Mouse (Mus musculus) embryonic facial prominence, embryonic 15.5 days (tissue): ENCODE data around the gene Pxmp4. TPM values are rescaled to one million over a fixed set of nuclear protein-coding genes. Genes with fewer than 3 reads are reported as not detected.

Experiments used
- ATAC-seq: fragments of 200-750 bp; cut with Nextera tagmentation; 2 replicates; pipeline ENCODE4 v1.8.0; 2017; ENCODE audit warnings: low read depth, moderate TSS enrichment; ENCODE audit not compliant: insufficient number of reproducible peaks, low FRiP score, low TSS enrichment
- H3K27ac ChIP-seq: fragments of 300-500 bp; sonication (generic); replicated peaks from 2 replicates; pipeline ENCODE4 v1.5.1; 2015; ENCODE audit warnings: mild to moderate bottlenecking, inconsistent platforms
- H3K27me3 ChIP-seq: fragments of 300-500 bp; sonication (generic); 2 replicates; pipeline ENCODE4 v1.6.1; 2015; ENCODE audit warnings: inconsistent platforms
- H3K36me3 ChIP-seq: fragments of 300-500 bp; sonication (generic); 2 replicates; pipeline ENCODE4 v1.6.1; 2015; ENCODE audit warnings: mild to moderate bottlenecking, inconsistent platforms
- H3K4me1 ChIP-seq: fragments of 300-500 bp; sonication (generic); 2 replicates; pipeline ENCODE4 v1.6.1; 2015; ENCODE audit warnings: inconsistent platforms
- H3K4me2 ChIP-seq: fragments of 300-500 bp; sonication (generic); replicated peaks from 2 replicates; pipeline ENCODE4 v1.6.1; 2015; ENCODE audit warnings: mild to moderate bottlenecking, inconsistent platforms
- H3K4me3 ChIP-seq: fragments of 300-500 bp; sonication (generic); replicated peaks from 2 replicates; pipeline ENCODE4 v1.5.1; 2015; ENCODE audit warnings: mild to moderate bottlenecking, inconsistent platforms
- H3K9ac ChIP-seq: fragments of 300-500 bp; sonication (generic); 2 replicates; pipeline ENCODE4 v1.6.1; 2015; ENCODE audit warnings: inconsistent platforms
- H3K9me3 ChIP-seq: fragments of 300-500 bp; sonication (generic); replicated peaks from 2 replicates; pipeline ENCODE4 v1.6.1; 2016; ENCODE audit warnings: inconsistent platforms
- WGBS: fragments of 180-500 bp; shearing (Covaris S2); methylation state at CpG from one replicate; pipeline ENCODE4 v1.1.7; 2015; 5-methylcytosine and 5-hydroxymethylcytosine counted together
- polyA plus RNA-seq: library from polyadenylated mRNA; unstranded; fragments of >200 nt; fragmentation: Nextera tagmentation; extraction: Ambion mirVana; gene quantifications from 2 replicates; pipeline ENCODE4 v1.2.1, GENCODE M21; 2015

Pxmp4 gene
- polyA plus RNA-seq, 1 experiment from 2014 or later, result 33.1 TPM

DNA sequence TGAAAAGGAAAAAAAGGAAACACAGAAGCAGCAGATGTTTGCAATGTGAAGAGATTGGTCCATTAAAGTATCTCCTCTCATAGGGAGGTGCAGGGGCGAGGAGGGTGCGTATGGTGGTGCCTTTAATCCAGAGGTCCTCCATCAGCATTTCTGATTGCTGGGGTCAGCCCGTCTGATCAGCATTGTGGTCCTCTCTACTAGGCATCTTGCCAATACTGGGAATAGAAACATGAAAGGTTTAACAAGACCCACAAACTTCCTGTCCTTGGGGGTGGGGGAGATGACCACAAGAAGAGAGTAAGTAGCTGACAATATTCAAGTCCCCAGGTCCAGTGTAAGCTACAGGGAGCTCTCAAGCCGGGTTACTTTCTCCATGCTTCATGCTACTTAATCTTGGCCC is 32.8 kb downstream of the Pxmp4 start:
- Histone ChIP-seq H3K4me1 (peaks cover 51% of the 10 kb centered on the region), H3K4me3 (peak overlapping the region; percentile 77), H3K9ac (no peak overlapping the region), H3K27ac (peak overlapping the region; percentile 70; the same call in 1 of the 2 replicates), H3K36me3 (no peaks in the 10 kb centered on the region), H3K4me2 (peak overlapping the region; percentile 77; the same call in 1 of the 2 replicates), H3K27me3 (no peaks in the 10 kb centered on the region), H3K9me3 (no peaks in the 10 kb centered on the region)
- no peak for ATAC-seq
- 66% methylated on average over 4 of the region's 4 CpGs for WGBS

DNA sequence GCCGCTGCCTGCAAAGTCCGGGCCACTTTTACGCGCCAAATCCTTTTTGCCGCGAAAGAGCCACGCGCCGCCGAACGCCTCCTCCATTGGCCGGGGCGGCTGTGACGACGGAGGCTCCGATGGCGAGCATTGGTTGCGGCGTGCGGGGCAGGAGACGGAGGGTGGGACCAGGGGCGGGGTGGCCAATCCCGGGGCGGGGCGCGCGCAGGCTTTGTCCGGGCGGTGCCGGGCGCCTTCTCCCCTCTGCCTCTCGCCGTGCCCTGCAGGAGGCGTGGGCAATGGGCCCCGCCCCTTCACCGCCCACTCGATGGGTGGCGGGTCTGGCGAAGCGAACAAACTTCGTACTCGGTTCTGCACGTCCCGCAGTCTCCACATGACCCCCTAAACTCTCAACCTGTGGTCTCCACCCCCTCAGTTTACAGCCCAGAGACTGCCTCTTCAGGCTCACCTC is 33.6 kb downstream of the Pxmp4 start, which contains the start of gene E2f1:
Gene E2f1, minus strand, starts transcription at position 57 of the 451 bp plus-strand sequence.
- Histone ChIP-seq H3K4me3 (peak within 1 kb of the TSS; percentile 77), H3K27me3 (no peaks in the 10 kb centered on the region), H3K9ac (peak within 1 kb of the TSS; percentile 44), H3K4me2 (peak within 1 kb of the TSS; percentile 77), H3K9me3 (no peaks in the 10 kb centered on the region), H3K27ac (peak within 1 kb of the TSS; percentile 85), H3K4me1 (peaks cover 51% of the 10 kb centered on the region), H3K36me3 (no peaks in the 10 kb centered on the region)
- WGBS, result under 1% methylated on average over 42 of the region's 44 CpGs
- ATAC-seq, result peak; percentile 97

DNA sequence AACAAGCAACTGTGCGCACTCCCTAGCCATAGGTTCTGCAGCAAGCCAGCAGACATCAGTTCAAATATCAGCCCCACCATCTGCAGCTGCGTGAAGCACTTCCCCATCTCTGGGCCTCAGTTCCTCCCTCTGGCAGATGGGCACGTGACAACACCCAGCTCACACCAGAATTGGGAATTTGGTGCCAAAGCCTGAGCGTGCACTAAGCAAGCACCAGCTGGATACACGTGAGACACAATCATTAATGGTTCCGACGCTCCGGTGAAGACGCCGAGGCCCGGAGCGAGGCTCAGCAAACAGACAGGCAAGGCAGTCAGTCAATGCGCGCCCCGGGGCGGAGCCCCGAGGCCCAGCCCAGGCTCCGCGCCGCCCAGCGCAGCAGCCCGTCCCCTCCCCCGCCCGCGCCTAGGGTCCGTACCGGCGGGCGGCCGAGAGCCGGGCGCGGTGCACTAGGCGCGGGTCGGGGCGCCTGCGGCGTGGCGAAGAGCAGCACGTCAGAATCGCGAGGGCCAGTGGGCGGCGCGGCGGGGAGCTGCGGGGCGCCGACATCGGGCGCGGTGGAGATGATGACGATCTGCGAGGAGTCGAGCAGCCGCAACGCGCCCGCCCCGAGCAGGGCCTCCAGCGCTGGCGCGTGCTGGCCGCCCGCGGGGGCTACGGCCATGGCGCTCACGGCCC is 34.3 kb downstream of the Pxmp4 start:
- Histone ChIP-seq H3K9me3 (no peaks in the 10 kb centered on the region), H3K4me1 (peaks cover 52% of the 10 kb centered on the region), H3K27ac (peak overlapping the region; percentile 85), H3K27me3 (no peaks in the 10 kb centered on the region), H3K4me3 (peak overlapping the region; percentile 77), H3K36me3 (no peaks in the 10 kb centered on the region), H3K4me2 (peak overlapping the region; percentile 77), H3K9ac (peak overlapping the region; percentile 44)
- under 1% methylated on average over 63 of the region's 70 CpGs for WGBS
- peak; percentile 82 for ATAC-seq

DNA sequence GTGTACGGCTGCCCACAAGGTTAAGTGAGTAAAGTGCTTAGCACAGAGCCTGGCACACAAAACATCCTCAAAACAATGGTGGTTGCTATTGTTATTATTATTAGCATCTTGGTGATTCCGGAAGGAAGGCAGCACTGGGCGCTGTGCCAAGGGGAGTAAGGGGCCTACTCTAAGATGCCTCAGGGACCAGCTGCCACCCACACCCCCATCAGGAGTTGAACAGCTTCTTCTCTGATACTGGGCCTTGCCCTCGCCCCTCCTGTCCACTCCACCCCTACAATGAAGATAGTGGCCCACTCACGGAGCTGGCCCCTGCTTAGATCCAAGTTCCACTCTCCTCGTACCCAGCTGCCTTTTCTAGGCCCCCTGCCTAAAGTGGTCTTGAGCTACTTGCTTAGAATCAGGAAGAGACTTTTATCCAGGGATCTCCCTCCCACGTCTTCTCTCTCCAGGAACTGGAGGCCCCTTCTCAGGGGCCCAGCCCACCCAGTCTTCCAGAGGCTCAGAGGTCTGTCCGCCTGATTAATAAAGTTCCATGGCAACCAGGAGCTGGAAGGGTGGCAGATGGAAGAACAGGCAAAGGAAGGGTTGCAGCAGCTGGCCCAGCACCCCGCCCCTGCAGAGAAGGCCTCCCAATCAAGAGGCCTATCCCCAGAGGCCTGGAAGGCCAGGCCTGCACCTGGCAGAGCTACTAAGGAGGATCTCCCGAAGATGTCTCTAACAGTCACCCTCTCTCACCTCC is 35.0 kb downstream of the Pxmp4 start:
- Histone ChIP-seq H3K27me3 (no peaks in the 10 kb centered on the region), H3K4me3 (peak overlapping the region; percentile 77), H3K27ac (peak overlapping the region; percentile 85), H3K4me1 (peaks cover 56% of the 10 kb centered on the region), H3K36me3 (0 out of 2 replicates have a peak, but pooled peaks cover 6% of the 10 kb centered on the region), H3K4me2 (peak overlapping the region; percentile 77), H3K9ac (peak overlapping the region; percentile 44), H3K9me3 (no peaks in the 10 kb centered on the region)
- WGBS, result 13% methylated on average over 10 of the region's 10 CpGs
- ATAC-seq, result no peak

DNA sequence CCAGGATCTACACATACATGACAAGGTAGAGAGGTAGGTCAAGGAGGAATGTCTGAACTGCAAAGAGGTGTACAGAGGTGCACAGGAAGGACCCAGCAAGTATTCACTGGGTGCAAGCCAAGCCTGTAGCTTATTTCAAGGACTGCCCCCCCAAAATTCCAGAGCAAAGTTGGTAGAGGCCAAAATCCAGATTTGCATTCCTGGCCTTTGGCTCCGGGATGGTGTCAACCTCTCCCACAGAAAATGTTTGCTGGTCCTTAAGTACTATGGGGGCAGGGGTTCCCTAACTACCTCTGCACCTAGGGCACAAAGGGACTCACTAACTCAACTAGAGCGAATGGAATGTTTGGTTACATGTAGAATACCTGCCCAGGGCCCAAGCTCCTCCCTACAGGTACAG is 35.7 kb downstream of the Pxmp4 start:
- Histone ChIP-seq H3K4me1 (peaks cover 56% of the 10 kb centered on the region), H3K9ac (no peak overlapping the region)

DNA sequence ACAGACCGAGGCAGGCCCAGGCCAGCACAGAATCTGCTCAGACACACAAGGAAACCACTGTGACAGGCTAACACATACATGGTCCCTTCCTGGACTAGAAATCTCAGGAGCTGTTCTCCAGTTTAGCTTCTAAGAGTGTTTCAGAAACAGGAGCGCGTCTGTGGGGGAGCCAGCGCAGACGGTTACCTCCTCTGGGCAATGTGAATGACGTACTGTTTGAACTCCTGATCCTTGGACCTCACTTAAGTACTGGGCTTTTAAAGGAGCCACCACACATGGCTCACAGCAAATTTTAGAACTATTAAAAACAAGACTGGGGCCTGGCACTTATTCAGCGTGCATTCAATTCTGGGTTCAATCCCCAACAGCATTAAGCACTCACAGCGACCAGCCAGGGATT is 36.9 kb downstream of the Pxmp4 start:
- peaks cover 20% of the 10 kb centered on the region for H3K36me3 ChIP-seq
- peak overlapping the region; percentile 29; the same call in 1 of the 2 replicates for H3K27ac ChIP-seq
- no peak overlapping the region for H3K9ac ChIP-seq
- no peaks in the 10 kb centered on the region for H3K9me3 ChIP-seq
- no peak for ATAC-seq
- 35% methylated on average over 8 of the region's 8 CpGs for WGBS
- no peaks in the 10 kb centered on the region for H3K27me3 ChIP-seq
- peaks cover 51% of the 10 kb centered on the region for H3K4me1 ChIP-seq
- H3K4me2 ChIP-seq, result no peak overlapping the region
- H3K4me3 ChIP-seq, result no peak overlapping the region

More for the DNA sequence above, 35.7 kb downstream of the Pxmp4 start:
- H3K4me3 ChIP-seq, result peak overlapping the region; percentile 77
- H3K36me3 ChIP-seq, result peaks cover 13% of the 10 kb centered on the region; the same call in 1 of the 2 replicates
- H3K9me3 ChIP-seq, result no peaks in the 10 kb centered on the region
- ATAC-seq, result no peak
- H3K27ac ChIP-seq, result peak overlapping the region; percentile 85
- no peaks in the 10 kb centered on the region for H3K27me3 ChIP-seq
- 68% methylated on average over 2 of the region's 2 CpGs for WGBS
- H3K4me2 ChIP-seq, result peak overlapping the region; percentile 77

DNA sequence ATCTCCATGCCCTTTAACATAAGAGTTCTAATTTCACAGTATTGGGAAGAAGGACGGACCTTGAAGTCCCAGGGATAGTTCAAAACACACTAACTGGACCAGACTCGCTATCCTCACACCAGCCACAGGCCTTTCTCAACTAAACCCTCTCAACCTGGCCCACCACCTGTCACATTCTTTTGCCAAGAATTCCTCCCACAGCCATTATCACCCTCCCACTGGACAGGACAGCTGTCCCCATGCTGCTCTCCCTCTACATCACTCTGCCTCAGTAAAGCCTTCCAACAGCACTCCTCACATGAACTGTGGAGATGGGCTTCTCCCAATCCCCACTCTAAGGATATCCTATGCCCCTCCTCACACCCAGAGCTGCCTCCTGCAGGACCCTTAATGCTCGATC is 37.9 kb downstream of the Pxmp4 start:
- Histone ChIP-seq H3K27ac (peak overlapping the region; percentile 24; the same call in 1 of the 2 replicates), H3K36me3 (peaks cover 30% of the 10 kb centered on the region), H3K4me1 (peaks cover 41% of the 10 kb centered on the region), H3K9me3 (no peaks in the 10 kb centered on the region), H3K4me3 (no peak overlapping the region), H3K27me3 (no peaks in the 10 kb centered on the region), H3K9ac (no peak overlapping the region), H3K4me2 (no peak overlapping the region)
- no peak for ATAC-seq
- WGBS, result 67% methylated on average over 3 of the region's 3 CpGs

DNA sequence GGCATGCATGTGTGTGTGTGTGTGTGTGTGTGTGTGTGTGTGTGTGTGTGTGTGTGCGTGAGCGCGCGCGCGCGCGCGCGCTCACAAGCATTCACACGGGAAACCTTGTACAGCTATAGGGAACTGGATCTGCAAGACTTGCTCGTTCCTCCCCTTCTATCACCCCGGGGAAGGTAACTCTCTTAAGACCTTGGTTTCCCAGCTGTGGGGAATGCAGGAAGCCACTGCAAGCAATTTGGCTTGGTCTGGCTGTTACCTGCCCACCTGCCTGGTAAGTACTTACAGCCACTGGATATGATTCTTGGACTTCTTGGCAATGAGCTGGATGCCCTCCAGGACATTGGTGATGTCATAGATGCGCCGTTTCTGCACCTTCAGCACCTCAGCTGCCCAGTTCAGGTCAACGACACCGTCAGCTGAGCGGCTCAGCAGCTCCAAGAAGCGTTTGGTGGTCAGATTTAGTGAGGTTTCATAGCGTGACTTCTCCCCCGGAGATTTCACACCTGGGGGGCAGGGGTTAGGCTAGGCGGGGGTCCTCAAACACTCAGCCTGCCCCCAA is 39.8 kb downstream of the Pxmp4 start:
- H3K4me2 ChIP-seq, result no peak overlapping the region
- no peaks in the 10 kb centered on the region for H3K27me3 ChIP-seq
- peaks cover 36% of the 10 kb centered on the region for H3K4me1 ChIP-seq
- peaks cover 32% of the 10 kb centered on the region for H3K36me3 ChIP-seq
- no peak overlapping the region for H3K27ac ChIP-seq
- H3K9ac ChIP-seq, result no peak overlapping the region
- ATAC-seq, result no peak
- H3K9me3 ChIP-seq, result no peaks in the 10 kb centered on the region
- 81% methylated on average over 22 of the region's 22 CpGs for WGBS
- no peak overlapping the region for H3K4me3 ChIP-seq

DNA sequence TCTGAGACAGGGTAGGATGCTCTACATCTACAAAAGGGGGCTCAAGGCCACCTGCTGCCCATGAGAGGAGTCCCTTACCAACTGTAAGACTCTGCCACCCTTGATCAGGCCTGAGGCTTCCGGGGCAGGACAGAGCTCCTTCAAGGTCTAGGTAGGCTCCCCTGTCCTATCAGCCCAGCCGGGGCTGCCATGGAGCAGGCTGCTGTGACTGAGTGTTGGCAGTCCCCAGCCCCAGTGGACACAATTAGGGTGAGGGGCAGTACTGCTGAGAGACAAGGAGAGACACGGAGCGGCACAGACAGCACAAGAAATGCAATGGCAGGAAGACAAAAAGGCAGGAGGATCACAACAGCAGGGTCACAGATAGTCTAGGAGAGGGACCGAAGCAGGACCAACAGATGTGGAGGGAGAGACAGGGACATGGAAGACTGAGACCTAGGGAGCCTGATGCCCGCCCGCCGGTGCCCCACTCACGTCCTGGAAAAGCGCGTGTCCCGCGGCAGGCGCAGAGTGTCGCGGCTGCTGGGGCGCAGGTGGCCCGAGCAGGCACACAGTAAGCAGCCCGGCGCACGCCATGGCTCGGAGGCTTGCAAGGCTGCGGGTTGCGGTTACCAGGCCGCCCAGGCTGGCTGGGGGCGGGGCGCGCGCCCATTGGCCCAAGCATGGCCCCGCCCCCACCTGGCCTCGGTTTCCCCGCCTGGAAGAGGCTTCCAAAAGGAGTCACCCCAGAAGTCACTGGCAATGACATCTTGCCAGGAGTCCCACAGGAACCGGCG is 45.1 kb downstream of the Pxmp4 start, which contains the start of gene Necab3:
Gene Necab3, minus strand, starts transcription at position 627 of the 776 bp plus-strand sequence.
- Histone ChIP-seq H3K4me2 (peak within 1 kb of the TSS; percentile 60), H3K9ac (0 out of 2 replicates have a peak within 1 kb of the TSS, but pooled peaks have one; percentile 1), H3K4me1 (peaks cover 36% of the 10 kb centered on the region), H3K4me3 (peak within 1 kb of the TSS; percentile 28), H3K27ac (0 out of 2 replicates have a peak within 1 kb of the TSS, but pooled peaks have one; percentile 13), H3K27me3 (no peaks in the 10 kb centered on the region), H3K36me3 (peaks cover 26% of the 10 kb centered on the region), H3K9me3 (no peaks in the 10 kb centered on the region)
- ATAC-seq, result peak; percentile 43; the same call in 1 of the 2 replicates
- 8% methylated on average over 34 of the region's 34 CpGs for WGBS

DNA sequence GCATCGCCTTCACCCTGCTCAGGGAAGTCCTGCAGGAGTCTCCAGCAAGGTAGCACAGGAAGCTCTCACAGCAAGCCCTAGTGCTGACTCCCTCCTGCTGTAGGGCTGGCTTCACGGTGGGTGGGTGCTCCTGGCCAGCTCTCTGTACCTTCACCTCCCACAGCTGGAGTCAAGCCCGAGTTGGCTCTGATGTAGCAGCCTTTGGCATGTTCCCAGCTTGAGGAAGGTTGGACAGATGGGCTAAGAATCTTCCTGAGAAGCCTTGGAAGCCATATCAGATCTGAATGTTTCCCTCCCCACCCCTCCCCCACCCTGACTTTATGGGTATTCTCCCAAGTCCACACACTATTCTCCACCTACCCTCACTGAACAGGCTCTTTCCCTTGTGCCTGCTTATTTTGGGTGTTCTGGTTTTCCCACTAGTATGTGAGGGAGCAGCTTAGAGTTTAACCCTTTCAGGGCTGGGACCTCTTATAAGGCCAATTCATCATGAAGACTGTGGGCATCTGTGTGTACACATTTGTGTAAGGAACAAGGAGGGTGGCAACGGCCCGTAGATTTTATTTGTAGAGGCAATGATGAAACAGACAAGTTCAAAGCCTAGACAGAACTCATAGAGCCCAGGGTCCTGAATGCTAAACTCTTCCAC is 46.2 kb downstream of the Pxmp4 start:
- ATAC-seq, result no peak
- Histone ChIP-seq H3K36me3 (peaks cover 16% of the 10 kb centered on the region), H3K27me3 (no peaks in the 10 kb centered on the region), H3K9me3 (no peaks in the 10 kb centered on the region), H3K4me2 (no peak overlapping the region), H3K27ac (no peak overlapping the region), H3K4me3 (no peak overlapping the region), H3K9ac (no peak overlapping the region), H3K4me1 (peaks cover 42% of the 10 kb centered on the region)
- 45% methylated on average over 5 of the region's 5 CpGs for WGBS
